Mouse (Mus musculus) brain, embryonic 14.5 days (tissue): ENCODE data around the gene Fut8.

ENCODE experiments used
- CTCF ChIP-seq: fragments of 200-500 bp; IDR thresholded peaks from 2 replicates; pipeline ENCODE4 v1.5.1; 2012; ENCODE audit warnings: inconsistent platforms, mild to moderate bottlenecking, moderate library complexity, borderline replicate concordance; ENCODE audit not compliant: insufficient read depth, insufficient read length; ENCODE audit errors: extremely low read depth
- POLR2A ChIP-seq: fragments of 200-500 bp; IDR thresholded peaks from 2 replicates; pipeline ENCODE4 v1.6.1; 2012; ENCODE audit warnings: mild to moderate bottlenecking, inconsistent platforms, borderline replicate concordance; ENCODE audit not compliant: poor library complexity, insufficient read depth, insufficient read length, severe bottlenecking; ENCODE audit errors: extremely low read depth

- no peak for TF ChIP-seq POLR2A
- TF ChIP-seq CTCF, result no peak
These were observed 59.2 kb downstream of the Fut8 start for GRCm38 (mm10) chr12:77297114-77297513.
